Mouse (Mus musculus) spleen, postnatal 14 days (tissue): Measurements from ENCODE around the gene Sdr9c7.
"Not testable (repeated sequence)": the region's sequence is repeated elsewhere in the genome, so short reads cannot be mapped to it uniquely, and the experiment has no call there.

Source experiments
- DNase-seq, 2 experiments: peaks; one replicate each; pipeline ENCODE4 v3.0.0; 2021 to 2022; ENCODE audit warnings: low spot score in 2 of 2

The Sdr9c7 gene

GRCm38 (mm10) chr10:127907386-127907951 lies 9.2 kb downstream of the Sdr9c7 start:
- DNase-seq, result no peak

- DNase-seq, result no peak
Measured at GRCm38 (mm10) chr10:127915578-127915977, 17.3 kb downstream of the Sdr9c7 start.

GRCm38 (mm10) chr10:127917183-127917582 lies 18.9 kb downstream of the Sdr9c7 start:
- DNase-seq, result not testable (repeated sequence)

GRCm38 (mm10) chr10:127917651-127918050 lies 19.3 kb downstream of the Sdr9c7 start:
- DNase-seq, result no peak

- no peak for DNase-seq
Measured at GRCm38 (mm10) chr10:127922241-127922640, 23.9 kb downstream of the Sdr9c7 start.

DNA sequence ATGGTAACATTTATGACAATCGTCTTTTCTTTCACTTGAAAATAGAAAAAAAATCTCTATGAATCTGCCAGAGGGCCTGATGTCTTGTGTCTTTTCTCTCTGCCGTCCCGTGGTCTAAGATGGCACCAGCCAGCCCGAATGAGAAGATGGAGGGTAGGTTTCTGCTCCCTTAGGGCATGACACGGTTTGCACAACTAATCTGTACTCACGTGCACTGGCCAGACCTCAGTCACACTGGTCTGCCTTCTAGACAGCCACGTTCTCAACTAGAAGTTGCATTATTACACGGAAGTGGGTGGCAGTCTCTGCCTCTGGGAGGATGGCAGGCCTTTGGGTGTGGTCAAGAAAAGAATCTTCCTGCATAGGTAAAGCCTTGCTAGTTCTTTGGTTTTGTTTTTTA lies 24.7 kb downstream of the Sdr9c7 start:
- DNase-seq, result no peak

DNA sequence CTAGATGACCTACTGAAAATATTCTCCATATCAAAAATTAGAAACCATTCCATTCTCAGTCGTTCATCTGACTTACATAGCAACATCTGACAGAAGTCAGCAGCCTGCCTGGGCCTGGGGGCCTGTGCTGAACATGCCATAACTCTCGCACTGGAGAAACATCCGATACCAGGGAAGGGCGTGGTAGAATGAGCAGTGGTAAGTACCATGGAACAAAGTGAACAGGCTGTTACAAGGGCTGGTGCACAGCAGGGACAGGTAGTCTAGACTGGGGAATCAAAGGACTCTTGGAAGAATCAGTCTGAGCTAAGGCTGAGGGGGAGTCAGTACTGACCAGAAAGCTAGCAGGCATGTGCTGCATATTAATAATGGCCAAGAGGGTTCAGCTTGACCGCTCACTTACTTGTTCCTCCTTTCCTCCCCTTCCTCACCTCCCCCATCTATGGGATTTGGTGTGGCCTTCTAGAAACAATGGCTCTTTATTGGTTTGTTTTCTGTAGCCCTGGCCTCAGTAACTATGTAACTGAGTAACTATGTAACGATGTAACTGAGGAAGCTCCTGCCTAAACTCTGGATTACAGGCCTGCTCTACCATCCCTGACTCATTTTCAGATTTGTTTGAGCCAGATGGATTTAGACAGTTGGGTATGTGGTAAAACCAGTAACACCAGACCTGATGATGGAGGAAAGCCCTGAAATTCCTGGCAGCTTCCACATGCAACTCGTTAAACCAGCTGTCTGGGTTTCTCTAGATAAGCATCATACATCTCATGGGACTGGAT lies 26.5 kb downstream of the Sdr9c7 start:
- no peak for DNase-seq

DNA sequence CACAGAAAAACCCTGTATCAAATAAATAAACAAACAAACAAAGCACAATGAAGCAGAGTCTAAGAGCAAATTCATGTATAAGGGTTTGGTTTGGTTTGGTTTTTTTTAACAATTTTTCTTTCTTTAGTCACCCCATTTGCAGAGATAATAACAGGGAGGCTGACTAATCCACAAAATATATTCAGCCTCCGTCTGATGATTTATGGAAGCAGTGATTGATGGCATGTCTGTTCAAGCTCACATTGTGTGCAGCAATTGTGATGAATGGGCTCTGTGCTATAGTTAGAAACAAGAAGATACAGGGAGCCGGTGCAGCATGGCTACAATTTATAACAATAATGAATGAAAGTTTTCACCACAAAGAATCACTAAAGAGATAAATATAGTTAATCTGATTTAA lies 29.4 kb downstream of the Sdr9c7 start:
- no peak for DNase-seq

DNA sequence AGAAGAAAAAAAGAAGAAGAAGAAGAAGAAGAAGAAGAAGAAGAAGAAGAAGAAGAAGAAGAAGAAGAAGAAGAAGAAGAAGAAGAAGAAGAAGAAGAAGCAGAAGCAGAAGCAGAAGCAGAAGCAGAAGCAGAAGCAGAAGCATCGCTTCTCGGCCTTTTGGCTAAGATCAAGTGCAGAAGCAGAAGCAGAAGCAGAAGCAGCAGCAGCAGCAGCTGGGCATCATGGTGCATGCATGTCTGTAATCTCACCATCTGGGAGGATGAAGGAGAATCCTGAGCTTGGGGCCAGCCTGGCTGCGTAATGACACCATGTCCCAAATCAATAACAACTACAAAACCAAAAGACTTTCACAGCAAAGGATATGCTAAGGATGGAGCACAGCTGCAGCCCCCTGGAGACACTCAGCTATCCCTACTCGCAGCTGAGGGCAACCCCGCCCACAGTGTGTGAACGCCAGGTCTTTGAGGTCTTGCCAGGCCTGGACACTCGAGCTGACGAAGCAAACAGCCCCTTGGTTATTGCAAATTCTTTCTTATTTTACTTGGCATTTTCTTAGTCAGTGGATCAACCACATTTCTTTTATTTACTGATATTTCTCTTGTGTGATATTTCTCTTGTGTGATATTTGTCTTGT lies 34.1 kb downstream of the Sdr9c7 start:
- DNase-seq, result no peak

- DNase-seq, result no peak
Measured at GRCm38 (mm10) chr10:127936271-127936670, 38.0 kb downstream of the Sdr9c7 start.

DNA sequence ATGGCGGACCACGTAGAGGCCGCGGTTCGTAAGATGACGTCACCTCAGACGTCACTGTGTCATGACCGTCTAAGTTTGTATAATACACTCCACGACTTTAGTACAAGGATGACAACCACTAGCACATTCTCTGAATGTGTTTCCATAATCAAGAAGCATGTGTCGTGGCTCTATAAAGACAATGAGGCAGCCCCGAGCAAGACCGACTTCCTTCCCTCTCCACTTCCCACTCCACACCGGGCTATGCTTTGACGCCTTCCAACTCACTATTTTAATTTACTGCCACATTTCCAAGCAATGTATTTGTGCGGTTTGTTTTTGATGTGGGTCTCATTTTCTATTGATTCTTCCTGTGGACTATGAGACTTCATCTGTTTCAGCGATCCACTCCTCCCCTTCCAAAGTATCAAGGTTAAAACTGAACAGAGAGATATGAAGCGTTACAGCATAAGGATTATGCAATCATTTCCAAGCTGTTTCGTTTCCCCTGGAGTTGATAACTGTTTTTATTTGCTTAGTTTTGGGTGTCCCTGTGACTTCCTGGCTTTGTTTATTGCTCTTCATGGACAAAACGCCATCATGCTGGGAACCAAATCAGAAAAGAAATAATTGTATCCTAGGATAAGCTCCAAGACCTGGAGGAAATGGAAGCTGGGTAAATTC lies 38.6 kb downstream of the Sdr9c7 start:
- DNase-seq, result no peak

- DNase-seq, result peak in 1 of 2 experiments; percentile 31
Measured at GRCm38 (mm10) chr10:127937428-127938010, 39.2 kb downstream of the Sdr9c7 start.

- not testable (repeated sequence) for DNase-seq
Measured at GRCm38 (mm10) chr10:127939667-127940066, 41.3 kb downstream of the Sdr9c7 start.

- DNase-seq, result peak in 1 of 2 experiments; percentile 16
Measured at GRCm38 (mm10) chr10:127945432-127946064, 47.2 kb downstream of the Sdr9c7 start.

GRCm38 (mm10) chr10:127949596-127950130 lies 51.3 kb downstream of the Sdr9c7 start:
- DNase-seq, result no peak

GRCm38 (mm10) chr10:127951390-127951789 lies 53.1 kb downstream of the Sdr9c7 start:
- DNase-seq, result no peak

GRCm38 (mm10) chr10:127951821-127952220 lies 53.5 kb downstream of the Sdr9c7 start:
- no peak for DNase-seq

- no peak for DNase-seq
Measured at GRCm38 (mm10) chr10:127955034-127955433, 56.7 kb downstream of the Sdr9c7 start.

DNA sequence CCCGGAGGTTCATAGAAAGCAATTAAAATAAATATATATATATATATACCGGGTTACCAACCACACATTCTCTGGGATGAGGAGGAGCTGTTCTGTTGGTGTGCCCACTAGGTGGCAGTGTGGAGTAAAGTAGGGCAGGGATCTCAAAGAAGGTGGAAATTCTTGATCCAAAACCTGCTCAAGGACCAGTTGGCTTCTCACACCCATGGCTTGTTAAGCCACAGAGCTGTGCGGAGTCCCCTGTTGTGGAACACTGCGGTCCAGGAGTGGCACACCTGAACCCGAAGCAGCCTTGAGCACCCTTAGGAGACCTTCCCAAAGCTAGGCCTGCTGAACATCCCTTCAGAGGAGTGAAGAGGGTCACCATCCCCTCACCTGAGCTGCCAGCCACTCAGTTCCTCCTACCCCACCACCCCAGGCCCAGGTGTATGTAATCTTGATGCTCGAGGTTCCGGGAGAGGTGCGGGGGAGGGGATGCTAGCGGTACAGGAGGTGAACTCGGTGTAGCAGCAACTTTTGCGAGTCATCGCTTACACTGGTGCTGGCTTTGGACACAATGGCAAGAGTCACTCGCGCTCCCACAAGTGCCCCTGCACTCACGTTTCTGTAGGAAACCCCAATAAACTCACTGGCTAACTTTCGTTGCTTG lies 58.0 kb downstream of the Sdr9c7 start:
- peak; percentile 25 to 57 for DNase-seq

- no peak for DNase-seq
Measured at GRCm38 (mm10) chr10:127959161-127959679, 60.9 kb downstream of the Sdr9c7 start.
